Mouse (Mus musculus) liver, adult 2 months (tissue): ENCODE measurements around the gene Liph. TPM values are rescaled to one million over a fixed set of nuclear protein-coding genes. Genes with fewer than 3 reads are reported as not detected.

Source experiments
- DNase-seq: peaks from one replicate; pipeline ENCODE4 v3.0.0-alpha.2; 2011; ENCODE audit warnings: low read depth, low spot score; ENCODE audit errors: extremely low read depth
- H3K27ac ChIP-seq: fragments of 200-500 bp; replicated peaks from 2 replicates; pipeline ENCODE4 v1.5.1; 2012; ENCODE audit warnings: low read depth, mild to moderate bottlenecking, control low read depth, inconsistent platforms, low read length; ENCODE audit not compliant: insufficient read depth
- H3K27me3 ChIP-seq: fragments of 200-500 bp; 2 replicates; pipeline ENCODE4 v1.6.1; 2012; ENCODE audit warnings: mild to moderate bottlenecking, moderate library complexity, low read length, inconsistent platforms; ENCODE audit not compliant: control insufficient read depth, insufficient read depth
- H3K36me3 ChIP-seq: fragments of 200-500 bp; 2 replicates; pipeline ENCODE4 v1.6.1; 2012; ENCODE audit warnings: low read length, inconsistent platforms; ENCODE audit not compliant: control insufficient read depth, insufficient read depth
- H3K4me1 ChIP-seq: fragments of 200-500 bp; 2 replicates; pipeline ENCODE4 v1.6.1; 2011; ENCODE audit warnings: low read length; ENCODE audit not compliant: control insufficient read depth, insufficient read depth
- H3K4me3 ChIP-seq: fragments of 200-500 bp; 2 replicates; pipeline ENCODE4 v1.5.1; 2011; ENCODE audit warnings: low read depth, mild to moderate bottlenecking, control low read depth, low read length, moderate library complexity; ENCODE audit not compliant: insufficient read depth
- H3K79me2 ChIP-seq: fragments of 200-500 bp; 2 replicates; pipeline ENCODE4 v1.6.1; 2012; ENCODE audit warnings: inconsistent platforms, mild to moderate bottlenecking, low read length, moderate library complexity; ENCODE audit not compliant: control insufficient read depth, insufficient read depth
- H3K9ac ChIP-seq: fragments of 200-500 bp; 2 replicates; pipeline ENCODE4 v1.6.1; 2012; ENCODE audit warnings: low read depth, mild to moderate bottlenecking, control low read depth, inconsistent platforms, low read length
- CTCF ChIP-seq: fragments of 200-500 bp; IDR thresholded peaks from 2 replicates; pipeline ENCODE4 v1.5.1; 2011; ENCODE audit warnings: low read depth, low read length, control low read depth
- POLR2A ChIP-seq: fragments of 200-500 bp; IDR thresholded peaks from 2 replicates; pipeline ENCODE4 v1.6.1; 2011; ENCODE audit warnings: low read length, control low read depth; ENCODE audit not compliant: insufficient read depth; ENCODE audit errors: extremely low read depth
- WGBS: fragments of 180-500 bp; shearing (Covaris S2); methylation state at CpG from one replicate; pipeline ENCODE4 v1.1.7; 2018; 5-methylcytosine and 5-hydroxymethylcytosine counted together
- polyA plus RNA-seq: library from polyadenylated mRNA; depleted of rRNA; stranded (reverse); fragments of >200 nt; gene quantifications from 2 replicates; pipeline ENCODE4 v1.2.3, GENCODE M21; 2012
- total RNA-seq: library from RNA; depleted of rRNA; stranded (reverse); fragments of >200 nt; gene quantifications from 2 replicates; pipeline ENCODE4 v1.2.3, GENCODE M21; 2014

The Liph gene
- total and polyA plus RNA-seq, 2 experiments = 0.09 to 0.12 TPM

DNA sequence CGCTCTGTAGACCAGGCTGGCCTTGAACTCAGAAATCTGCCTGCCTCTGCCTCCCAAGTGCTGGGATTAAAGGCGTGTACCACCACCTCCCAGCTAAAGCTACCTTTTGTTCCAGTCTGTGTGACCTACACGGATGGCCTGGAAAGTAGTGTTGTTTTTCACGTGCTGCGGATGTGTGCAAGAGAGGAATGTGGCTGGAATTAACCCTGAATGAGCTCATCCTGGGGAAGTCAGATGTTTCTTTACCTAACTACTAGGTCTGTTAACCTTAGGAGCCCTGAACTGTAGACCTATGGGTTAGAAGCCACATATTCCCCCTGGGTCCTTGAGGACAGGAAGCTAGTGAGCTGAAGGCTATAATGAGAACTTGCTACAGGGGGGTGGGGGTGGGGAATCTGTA lies 7.5 kb downstream of the Liph start:
- Histone ChIP-seq H3K27me3 (no peaks in the 10 kb centered on the region), H3K79me2 (no peaks in the 10 kb centered on the region), H3K36me3 (no peaks in the 10 kb centered on the region), H3K9ac (no peak overlapping the region), H3K4me3 (no peak overlapping the region), H3K27ac (no peak overlapping the region), H3K4me1 (no peaks in the 10 kb centered on the region)
- DNase-seq = no peak
- TF ChIP-seq POLR2A = no peak
- TF ChIP-seq CTCF = no peak
- WGBS = 69% methylated on average over 5 of the region's 5 CpGs

DNA sequence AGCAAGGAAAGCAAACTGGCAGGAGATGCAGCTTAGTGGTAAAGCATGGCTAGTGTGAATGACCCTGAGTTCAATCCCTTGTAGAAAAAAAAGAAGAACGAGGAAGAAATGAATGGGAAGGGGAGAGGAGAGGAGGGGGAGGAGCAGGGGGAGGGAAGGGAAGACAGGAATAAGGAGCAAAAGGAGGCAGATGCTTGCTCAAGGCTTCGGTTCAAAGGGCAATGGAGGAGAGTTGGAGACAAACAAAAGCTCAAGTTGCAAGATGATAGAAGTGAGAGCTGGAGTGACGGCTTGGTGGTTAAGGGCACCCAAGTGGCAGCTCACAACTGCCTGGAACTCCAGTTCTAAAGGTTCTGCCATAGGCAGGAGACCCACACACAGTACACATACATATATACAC lies 9.3 kb downstream of the Liph start:
- Histone ChIP-seq H3K9ac (no peak overlapping the region), H3K4me1 (no peaks in the 10 kb centered on the region), H3K79me2 (no peaks in the 10 kb centered on the region), H3K27me3 (no peaks in the 10 kb centered on the region), H3K4me3 (no peak overlapping the region), H3K27ac (no peak overlapping the region), H3K36me3 (no peaks in the 10 kb centered on the region)
- no peak for DNase-seq
- 54% methylated on average over 3 of the region's 3 CpGs for WGBS
- TF ChIP-seq POLR2A = no peak
- TF ChIP-seq CTCF = no peak

DNA sequence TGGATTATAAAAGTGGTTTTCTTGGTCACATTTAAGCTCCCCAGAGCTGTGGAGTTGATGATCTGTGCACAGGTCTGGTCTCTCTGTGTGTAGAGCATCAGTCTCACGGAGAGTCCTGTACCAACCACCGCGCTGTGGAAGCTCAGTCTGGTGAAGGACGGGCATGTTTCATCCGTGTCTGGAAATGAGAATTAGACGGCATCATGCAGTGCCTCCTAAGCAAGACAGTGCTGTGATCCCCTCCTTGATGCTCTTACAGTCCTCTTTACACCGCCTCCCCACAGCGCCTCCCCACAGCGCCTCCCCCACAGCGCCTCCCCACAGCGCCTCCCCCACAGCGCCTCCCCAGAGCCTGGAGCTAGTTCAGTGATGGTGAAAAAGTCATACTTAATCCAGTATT lies 11.4 kb downstream of the Liph start:
- Histone ChIP-seq H3K36me3 (no peaks in the 10 kb centered on the region), H3K4me3 (no peak overlapping the region), H3K27ac (no peak overlapping the region), H3K27me3 (no peaks in the 10 kb centered on the region), H3K79me2 (no peaks in the 10 kb centered on the region), H3K9ac (no peak overlapping the region), H3K4me1 (no peaks in the 10 kb centered on the region)
- WGBS = 94% methylated on average over 12 of the region's 12 CpGs
- no peak for DNase-seq
- no peak for TF ChIP-seq POLR2A
- TF ChIP-seq CTCF = no peak

DNA sequence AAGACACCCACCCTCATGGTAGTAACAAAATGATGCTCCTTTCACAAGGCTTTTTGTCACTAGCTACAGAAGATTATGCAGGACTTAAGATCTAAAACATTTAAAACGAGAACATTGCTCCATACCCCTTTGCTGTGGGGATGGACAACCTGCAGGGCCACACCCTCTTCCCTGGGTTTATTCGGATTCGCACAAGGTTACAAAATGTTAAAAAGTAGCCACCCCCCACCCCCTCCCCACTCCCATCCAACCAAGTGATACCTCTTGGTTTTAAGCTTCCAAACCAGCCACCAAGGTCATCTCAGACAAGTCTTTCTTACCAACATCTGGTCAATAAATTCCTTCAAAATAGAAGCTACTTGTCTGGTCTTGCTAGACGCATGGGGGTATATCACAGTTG lies 11.9 kb downstream of the Liph start:
- Histone ChIP-seq H3K9ac (no peak overlapping the region), H3K79me2 (no peaks in the 10 kb centered on the region), H3K4me3 (no peak overlapping the region), H3K27me3 (no peaks in the 10 kb centered on the region), H3K4me1 (no peaks in the 10 kb centered on the region), H3K27ac (no peak overlapping the region), H3K36me3 (no peaks in the 10 kb centered on the region)
- no peak for TF ChIP-seq POLR2A
- no peak for DNase-seq
- 93% methylated on average over 4 of the region's 4 CpGs for WGBS

DNA sequence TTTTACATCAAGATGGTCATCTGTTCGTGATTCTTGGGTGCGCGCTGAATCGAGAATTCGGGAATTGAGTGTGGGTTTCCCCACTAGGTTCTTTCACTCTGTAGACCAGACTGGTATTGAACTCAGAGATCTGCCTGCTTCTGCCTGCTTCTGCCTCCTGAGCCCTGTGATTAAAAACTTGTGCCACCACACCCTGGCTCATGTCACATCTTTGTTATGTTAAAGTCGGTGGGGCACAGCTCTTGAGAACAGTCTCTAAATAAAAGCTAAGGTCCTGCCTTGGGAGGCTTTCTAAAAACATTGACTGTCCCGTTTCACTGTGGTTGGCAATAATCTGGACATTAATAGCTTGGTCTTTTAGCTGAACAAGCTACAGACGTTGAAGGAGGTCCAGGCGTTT lies 12.3 kb downstream of the Liph start:
- TF ChIP-seq CTCF (no peak), POLR2A (no peak)
- H3K4me1 ChIP-seq = no peaks in the 10 kb centered on the region
- H3K27me3 ChIP-seq = no peaks in the 10 kb centered on the region
- WGBS = 94% methylated on average over 9 of the region's 9 CpGs
- no peak for DNase-seq
- no peak overlapping the region for H3K27ac ChIP-seq
- H3K4me3 ChIP-seq = no peak overlapping the region
- no peaks in the 10 kb centered on the region for H3K36me3 ChIP-seq
- H3K79me2 ChIP-seq = no peaks in the 10 kb centered on the region
- H3K9ac ChIP-seq = no peak overlapping the region

DNA sequence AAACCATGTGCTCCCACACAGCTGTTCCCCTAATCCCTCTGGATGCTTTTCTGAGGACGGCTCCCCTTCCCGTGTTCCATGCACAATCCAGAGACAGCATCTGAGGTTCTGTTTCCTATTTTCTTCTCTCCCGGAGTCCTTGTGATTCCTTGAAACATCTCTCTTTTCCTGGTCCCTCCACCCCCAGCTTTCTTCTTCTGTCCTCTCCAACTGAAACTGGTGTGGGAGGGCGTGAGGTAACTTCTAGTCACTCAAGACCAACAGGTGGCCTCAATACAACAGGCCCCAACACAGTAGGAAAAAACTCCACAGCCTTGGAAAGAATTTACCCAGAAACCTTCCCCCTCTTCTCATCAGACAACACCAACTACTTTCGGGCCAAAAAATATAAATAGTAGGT lies 18.1 kb downstream of the Liph start:
- DNase-seq = no peak
- Histone ChIP-seq H3K9ac (no peak overlapping the region), H3K79me2 (no peaks in the 10 kb centered on the region), H3K27ac (no peak overlapping the region), H3K4me3 (no peak overlapping the region), H3K27me3 (no peaks in the 10 kb centered on the region), H3K4me1 (no peaks in the 10 kb centered on the region), H3K36me3 (no peaks in the 10 kb centered on the region)
- WGBS = 84% methylated on average over 5 of the region's 5 CpGs
- TF ChIP-seq CTCF (no peak), POLR2A (no peak)
